Mouse (Mus musculus) T-helper 2 cell (primary cell): ENCODE measurements around the gene Glt1d1.

Experiments
- in situ Hi-C: fragments of 300-600 bp; cut with MboI, MseI; formaldehyde crosslinking; loops from one replicate; pipeline ENCODE4 v1.15.1; 2025; ENCODE audit warnings: high pct_unique_total_duplicates

The Glt1d1 gene

GRCm38 (mm10) chr5:127758576-127758975 is 126.5 kb downstream of the Glt1d1 start:
- in situ Hi-C loops = no loop called here
